Mouse (Mus musculus) cortical plate, adult 2 months (tissue): ENCODE measurements at regions not wholly inside any gene's neighbourhood (a gene's known extent, or its start where the extent isn't known, plus 50 kb on each side); places are given as distances from the start of the nearest gene placed in this dataset.

Experiments
- CTCF ChIP-seq: fragments of 200-500 bp; IDR thresholded peaks from 2 replicates; pipeline ENCODE4 v1.5.1; 2011; ENCODE audit warnings: mild to moderate bottlenecking, control low read depth, low read length; ENCODE audit not compliant: insufficient read depth; ENCODE audit errors: extremely low read depth
- POLR2A ChIP-seq: fragments of 200-500 bp; IDR thresholded peaks from 2 replicates; pipeline ENCODE4 v1.6.1; 2011; ENCODE audit warnings: mild to moderate bottlenecking, low read length, control low read depth; ENCODE audit not compliant: insufficient read depth; ENCODE audit errors: extremely low read depth

- TF ChIP-seq CTCF, result no peak
- TF ChIP-seq POLR2A, result no peak
These were observed 159.7 kb upstream of the Cited2 start for GRCm38 (mm10) chr10:17563351-17563749.
